Mouse (Mus musculus) midbrain, embryonic 11.5 days (tissue): ENCODE data around the gene Dync1h1. TPM values are rescaled to one million over a fixed set of nuclear protein-coding genes. Genes with fewer than 3 reads are reported as not detected.
A peak's percentile ranks its signal among the peaks of the same experiment; 100 is the strongest.

Source experiments
- ATAC-seq: fragments of 200-750 bp; cut with Nextera tagmentation; 2 replicates; pipeline ENCODE4 v1.8.0; 2017; ENCODE audit warnings: moderate TSS enrichment, moderate library complexity; ENCODE audit not compliant: low FRiP score
- DNase-seq: peaks from one replicate; pipeline ENCODE4 v3.0.0; 2015; ENCODE audit warnings: low spot score; ENCODE audit errors: missing footprints
- H3K27ac ChIP-seq: fragments of 300-500 bp; sonication (generic); 2 replicates; pipeline ENCODE4 v1.5.1; 2014; ENCODE audit warnings: low read depth, low read length
- H3K27me3 ChIP-seq: fragments of 300-500 bp; sonication (generic); 2 replicates; pipeline ENCODE4 v1.6.1; 2014; ENCODE audit warnings: mild to moderate bottlenecking, low read length, moderate library complexity, mixed read lengths; ENCODE audit not compliant: control insufficient read depth, insufficient read depth
- H3K36me3 ChIP-seq: fragments of 300-500 bp; sonication (generic); 2 replicates; pipeline ENCODE4 v1.6.1; 2014; ENCODE audit warnings: mild to moderate bottlenecking, low read length, moderate library complexity, mixed read lengths; ENCODE audit not compliant: control insufficient read depth, insufficient read depth
- H3K4me1 ChIP-seq: fragments of 300-500 bp; sonication (generic); 2 replicates; pipeline ENCODE4 v1.6.1; 2014; ENCODE audit warnings: low read length; ENCODE audit not compliant: control insufficient read depth, insufficient read depth
- H3K4me2 ChIP-seq: fragments of 300-500 bp; sonication (generic); 2 replicates; pipeline ENCODE4 v1.6.1; 2014; ENCODE audit warnings: mild to moderate bottlenecking, moderate library complexity
- H3K4me3 ChIP-seq: fragments of 300-500 bp; sonication (generic); 2 replicates; pipeline ENCODE4 v1.5.1; 2014; ENCODE audit warnings: low read depth, low read length
- H3K9ac ChIP-seq: fragments of 300-500 bp; sonication (generic); 2 replicates; pipeline ENCODE4 v1.6.1; 2014; ENCODE audit warnings: low read length
- H3K9me3 ChIP-seq: fragments of 300-500 bp; sonication (generic); 2 replicates; pipeline ENCODE4 v1.6.1; 2016; ENCODE audit warnings: low read length; ENCODE audit not compliant: control insufficient read depth
- WGBS: fragments of 180-500 bp; shearing (Covaris S2); extraction: QIAGEN DNeasy Blood & Tissue Kit; methylation state at CpG from one replicate; pipeline ENCODE4 v1.1.7; 2014; 5-methylcytosine and 5-hydroxymethylcytosine counted together
- polyA plus RNA-seq: library from polyadenylated mRNA; unstranded; fragments of >200 nt; fragmentation: Nextera tagmentation; extraction: Ambion mirVana; gene quantifications from 2 replicates; pipeline ENCODE4 v1.2.1, GENCODE M21; 2014

Gene Dync1h1
- polyA plus RNA-seq: 74.9 and 83.1 TPM in 2 replicates

DNA sequence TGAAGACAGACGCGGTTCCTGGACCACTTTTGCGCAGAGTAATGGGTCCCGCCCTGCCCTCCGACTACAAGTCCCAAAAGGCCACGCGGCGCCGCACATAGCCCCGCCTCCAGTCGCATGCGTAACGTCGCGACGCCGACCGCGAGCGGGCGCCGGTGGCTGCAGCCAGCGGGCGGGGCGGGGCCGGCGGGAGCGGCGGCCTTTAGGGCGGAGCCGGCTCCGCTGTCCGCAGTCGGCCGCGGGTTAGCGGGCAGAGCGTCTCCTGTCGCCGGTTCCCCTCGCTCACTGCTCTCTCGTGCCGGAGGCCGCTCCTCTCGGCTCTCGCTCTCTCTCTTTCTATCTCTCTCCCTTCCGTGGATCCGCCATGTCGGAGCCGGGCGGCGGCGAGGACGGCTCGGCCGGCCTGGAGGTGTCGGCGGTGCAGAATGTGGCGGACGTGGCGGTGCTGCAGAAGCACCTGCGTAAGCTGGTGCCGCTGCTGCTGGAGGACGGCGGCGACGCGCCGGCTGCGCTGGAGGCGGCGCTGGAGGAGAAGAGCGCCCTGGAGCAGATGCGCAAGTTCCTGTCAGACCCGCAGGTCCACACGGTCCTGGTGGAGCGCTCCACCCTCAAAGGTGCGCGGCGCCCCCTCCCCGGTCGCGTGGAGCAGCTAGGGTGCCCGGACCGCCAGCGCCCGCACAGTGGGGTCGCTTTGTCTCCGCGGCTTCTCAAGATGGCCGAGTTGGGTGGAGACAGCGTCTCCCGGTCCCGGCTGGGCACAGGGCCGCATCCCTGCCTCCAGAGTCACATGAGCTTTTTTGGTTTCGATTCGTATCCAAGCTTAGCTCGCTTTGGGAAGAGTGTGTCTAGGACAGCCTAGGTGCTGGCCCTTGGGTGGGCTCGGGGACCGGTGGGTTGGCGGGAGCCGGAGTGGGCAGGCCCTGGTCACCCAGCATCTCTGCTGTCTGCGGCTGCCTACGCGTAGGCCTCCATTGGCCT lies at the start of gene Dync1h1:
Gene Dync1h1 (plus strand): TSS at position 212 of the 978 bp plus-strand sequence.
- peak within 1 kb of the TSS; percentile 90 for H3K4me2 ChIP-seq
- H3K4me3 ChIP-seq: peak within 1 kb of the TSS; percentile 99
- no peaks in the 10 kb centered on the region for H3K36me3 ChIP-seq
- no peaks in the 10 kb centered on the region for H3K9me3 ChIP-seq
- no peaks in the 10 kb centered on the region for H3K27me3 ChIP-seq
- DNase-seq (peak; percentile 99), ATAC-seq (peak; percentile 94)
- peak within 1 kb of the TSS; percentile 92 for H3K27ac ChIP-seq
- under 1% methylated on average over 104 of the region's 105 CpGs for WGBS
- peaks cover 20% of the 10 kb centered on the region for H3K4me1 ChIP-seq
- H3K9ac ChIP-seq: peak within 1 kb of the TSS; percentile 96

DNA sequence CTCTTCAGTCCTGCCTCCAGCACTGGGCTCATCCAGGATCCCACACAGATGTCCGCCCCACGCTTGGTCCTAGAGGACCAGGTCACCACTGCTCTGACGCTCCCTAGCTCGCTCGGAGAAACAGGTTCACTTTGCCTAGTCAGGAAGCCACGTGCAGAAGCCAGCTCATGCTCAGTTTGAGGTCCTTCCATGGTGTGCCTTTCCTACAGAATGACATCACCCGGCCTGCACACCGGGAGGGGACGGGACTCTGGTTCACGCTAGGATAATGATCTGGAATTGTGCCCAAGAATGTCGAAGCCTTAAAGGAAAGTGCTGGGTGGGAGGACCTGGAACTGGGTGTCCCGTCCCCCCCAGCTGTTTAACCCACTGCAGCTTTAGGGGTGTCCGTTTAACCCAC lies 49.1 kb upstream of the Dync1h1 start:
- peaks cover 19% of the 10 kb centered on the region; the same call in 1 of the 2 replicates for H3K36me3 ChIP-seq
- WGBS: 88% methylated on average over 13 of the region's 13 CpGs

DNA sequence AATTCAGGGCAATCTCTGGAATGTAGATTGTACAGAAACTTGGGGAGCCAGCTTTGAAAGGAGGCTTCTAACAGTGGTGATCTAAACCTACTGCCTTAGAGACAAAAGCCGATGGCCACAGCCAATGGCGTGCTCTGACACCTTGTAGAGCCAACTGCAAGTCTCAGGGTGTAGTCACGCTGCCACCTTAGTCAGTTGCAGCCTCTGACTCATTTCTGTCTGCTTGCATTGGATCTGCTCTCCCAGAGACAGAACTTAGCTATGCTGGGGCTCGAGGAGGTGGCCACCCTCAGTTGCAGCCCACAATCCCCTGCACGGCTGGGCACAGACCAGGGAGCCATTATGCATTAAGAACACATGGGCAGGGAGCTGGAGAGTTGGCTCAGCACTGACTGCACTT lies 47.9 kb upstream of the Dync1h1 start:
- Histone ChIP-seq H3K4me1 (no peaks in the 10 kb centered on the region), H3K27me3 (no peaks in the 10 kb centered on the region), H3K27ac (no peak overlapping the region), H3K9ac (no peak overlapping the region), H3K36me3 (peaks cover 18% of the 10 kb centered on the region; the same call in 1 of the 2 replicates), H3K4me3 (no peak overlapping the region), H3K4me2 (no peak overlapping the region), H3K9me3 (no peaks in the 10 kb centered on the region)
- DNase-seq (no peak), ATAC-seq (no peak)
- 93% methylated on average over 5 of the region's 5 CpGs for WGBS

More for the DNA sequence above, 49.1 kb upstream of the Dync1h1 start:
- no peak for DNase-seq
- no peak overlapping the region for H3K4me2 ChIP-seq
- no peaks in the 10 kb centered on the region for H3K27me3 ChIP-seq
- H3K9me3 ChIP-seq: no peaks in the 10 kb centered on the region
- H3K4me3 ChIP-seq: no peak overlapping the region
- no peak for ATAC-seq
- H3K4me1 ChIP-seq: no peaks in the 10 kb centered on the region
- H3K9ac ChIP-seq: no peak overlapping the region
- no peak overlapping the region for H3K27ac ChIP-seq

DNA sequence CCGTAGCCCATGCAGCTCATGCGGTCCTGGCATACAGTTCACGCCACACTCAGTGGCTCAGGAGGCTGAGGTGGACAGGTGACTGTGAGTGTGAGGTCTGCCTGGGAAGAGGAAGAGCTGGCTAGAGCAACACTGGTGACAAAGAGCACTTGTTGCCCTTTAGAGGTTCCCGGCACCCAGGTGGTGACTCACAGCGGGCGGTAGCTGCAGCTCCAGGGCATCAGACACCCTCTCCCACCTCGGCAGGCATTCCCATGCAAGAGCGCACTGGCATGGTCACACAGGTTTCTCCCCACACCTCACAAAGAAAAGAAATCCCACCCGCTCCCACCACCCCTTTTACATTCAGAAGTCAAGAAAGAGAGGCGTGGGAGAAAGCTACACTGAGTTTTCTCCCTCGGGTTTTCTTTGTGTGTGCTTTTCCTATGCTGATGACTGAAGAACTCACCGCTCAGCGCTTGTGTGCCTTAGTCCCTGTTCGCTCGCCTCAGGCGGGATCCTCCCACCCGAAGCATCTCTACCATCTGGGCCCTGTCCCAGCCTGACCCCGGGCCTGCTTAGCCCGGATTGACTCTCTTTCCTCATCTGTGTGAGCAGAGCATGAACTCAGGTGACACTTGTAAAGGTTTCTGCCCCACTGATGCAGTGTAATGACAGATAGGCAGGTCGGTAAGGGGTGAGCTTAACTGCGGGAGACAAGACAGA lies 45.6 kb upstream of the Dync1h1 start:
- Histone ChIP-seq H3K9ac (no peak overlapping the region), H3K27ac (no peak overlapping the region), H3K9me3 (no peaks in the 10 kb centered on the region), H3K4me1 (no peaks in the 10 kb centered on the region), H3K36me3 (peaks cover 18% of the 10 kb centered on the region; the same call in 1 of the 2 replicates), H3K4me2 (no peak overlapping the region), H3K27me3 (no peaks in the 10 kb centered on the region), H3K4me3 (no peak overlapping the region)
- ATAC-seq: no peak
- whole genome bisulfite sequencing: 91% methylated on average over 21 of the region's 21 CpGs
- no peak for DNase-seq

DNA sequence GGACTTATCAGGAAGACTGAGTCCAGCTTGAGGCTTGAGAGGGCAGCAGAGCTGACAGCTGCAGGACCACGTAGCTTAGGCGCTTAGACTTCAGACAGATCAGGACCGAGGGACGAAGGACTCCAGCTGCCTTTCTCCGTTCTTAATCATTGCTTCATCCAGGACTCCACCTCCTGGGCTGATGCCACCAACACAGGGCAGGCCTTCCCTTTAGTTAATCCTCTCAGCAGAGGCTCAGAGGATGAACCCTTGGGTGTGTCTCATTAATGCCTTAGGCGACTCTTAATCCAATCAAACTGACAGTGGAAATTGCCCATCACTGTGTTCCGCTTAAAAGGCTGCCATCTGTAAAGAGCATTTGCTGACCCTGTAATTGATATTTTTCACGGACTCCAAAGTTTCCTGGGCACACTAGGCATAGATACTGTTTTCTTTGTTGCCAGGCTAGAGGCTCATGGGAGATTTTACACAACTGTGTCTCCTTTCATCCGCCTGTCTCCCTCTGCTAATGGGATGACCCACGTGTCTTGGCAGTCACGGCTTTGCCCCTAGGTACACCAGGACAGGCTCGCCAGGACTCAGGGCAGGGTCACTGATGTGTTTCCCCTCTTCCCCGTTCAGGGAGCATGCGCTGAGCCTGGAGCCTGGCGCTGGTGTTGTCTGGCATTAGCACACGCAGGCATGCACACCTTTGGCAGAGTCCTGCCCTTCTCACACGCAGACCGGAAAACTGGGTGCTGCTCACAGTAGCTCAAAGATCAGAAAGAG lies 44.2 kb upstream of the Dync1h1 start:
- H3K27me3 ChIP-seq: no peaks in the 10 kb centered on the region
- no peak overlapping the region for H3K4me3 ChIP-seq
- no peak overlapping the region for H3K9ac ChIP-seq
- H3K4me2 ChIP-seq: no peak overlapping the region
- H3K36me3 ChIP-seq: peaks cover 18% of the 10 kb centered on the region; the same call in 1 of the 2 replicates
- DNase-seq (no peak), ATAC-seq (no peak)
- H3K27ac ChIP-seq: no peak overlapping the region
- 65% methylated on average over 18 of the region's 18 CpGs for WGBS
- no peaks in the 10 kb centered on the region for H3K4me1 ChIP-seq
- no peaks in the 10 kb centered on the region for H3K9me3 ChIP-seq

DNA sequence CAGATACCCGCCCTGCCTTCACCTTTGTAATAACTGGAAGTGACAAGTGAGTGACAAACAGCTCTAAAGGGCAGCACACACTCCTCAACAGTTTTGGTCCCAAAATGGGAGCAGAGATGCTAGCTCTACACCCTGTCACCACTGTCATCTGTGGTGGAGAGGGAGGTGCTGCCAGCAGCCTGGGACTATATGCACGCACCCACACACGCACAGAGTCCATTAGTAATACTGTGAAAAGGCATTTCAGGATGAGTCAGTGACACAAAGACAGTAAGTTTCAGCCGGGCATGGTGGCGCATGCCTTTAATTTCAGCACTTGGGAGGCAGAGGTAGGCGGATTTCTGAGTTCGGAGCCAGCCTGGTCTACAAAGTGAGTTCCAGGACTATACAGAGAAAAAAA lies 43.1 kb upstream of the Dync1h1 start:
- Histone ChIP-seq H3K27ac (no peak overlapping the region), H3K4me3 (no peak overlapping the region), H3K9ac (no peak overlapping the region), H3K9me3 (no peaks in the 10 kb centered on the region), H3K4me1 (no peaks in the 10 kb centered on the region; the same call in 1 of the 2 replicates), H3K4me2 (no peak overlapping the region), H3K27me3 (no peaks in the 10 kb centered on the region), H3K36me3 (peaks cover 17% of the 10 kb centered on the region; the same call in 1 of the 2 replicates)
- DNase-seq (no peak), ATAC-seq (no peak)
- 96% methylated on average over 7 of the region's 7 CpGs for WGBS

DNA sequence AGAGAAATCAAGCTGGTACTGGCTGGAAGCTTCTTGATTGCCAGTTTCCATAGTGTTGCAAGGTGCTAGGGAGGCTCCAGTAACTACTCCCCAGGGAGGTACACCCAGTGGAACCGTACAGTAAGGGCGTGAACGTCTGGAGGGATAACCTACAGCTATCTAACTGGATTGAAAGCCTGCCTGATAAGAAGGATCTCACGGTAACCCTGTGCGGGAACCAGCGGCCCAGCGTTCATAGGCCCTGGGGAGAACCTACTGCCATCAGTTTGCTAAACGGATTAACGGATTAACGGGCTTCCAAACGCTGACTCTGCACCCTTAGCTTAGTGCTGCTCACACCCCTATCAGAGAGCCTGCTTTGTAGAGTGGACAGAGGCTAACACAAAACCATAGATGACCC lies 37.9 kb upstream of the Dync1h1 start:
- no peak overlapping the region for H3K27ac ChIP-seq
- no peak overlapping the region for H3K9ac ChIP-seq
- no peaks in the 10 kb centered on the region for H3K9me3 ChIP-seq
- no peak for DNase-seq
- peaks cover 8% of the 10 kb centered on the region; the same call in 1 of the 2 replicates for H3K36me3 ChIP-seq
- 55% methylated on average over 11 of the region's 11 CpGs for WGBS
- H3K27me3 ChIP-seq: no peaks in the 10 kb centered on the region
- ATAC-seq: no peak
- no peaks in the 10 kb centered on the region; the same call in 1 of the 2 replicates for H3K4me1 ChIP-seq
- H3K4me2 ChIP-seq: no peak overlapping the region
- no peak overlapping the region for H3K4me3 ChIP-seq

DNA sequence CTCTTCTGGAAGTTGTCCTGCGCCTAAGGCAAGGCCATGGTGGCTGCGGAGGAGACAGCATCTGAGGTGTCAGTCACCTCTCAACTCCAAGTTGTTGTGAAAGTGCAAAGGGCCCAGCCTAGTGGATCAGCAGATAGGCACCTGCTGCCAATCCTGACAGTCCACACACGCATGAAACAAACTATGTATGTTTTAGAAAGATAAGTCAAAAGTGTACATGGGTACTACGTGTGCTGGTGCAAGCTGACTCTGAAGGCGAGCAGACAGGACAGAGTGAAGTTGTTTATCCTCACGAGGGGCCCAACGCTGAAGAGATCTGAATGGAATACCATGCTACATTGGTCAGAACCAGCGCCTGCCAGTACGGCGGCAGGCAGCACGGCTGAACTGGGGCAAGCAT lies 36.4 kb upstream of the Dync1h1 start:
- Histone ChIP-seq H3K27ac (no peak overlapping the region), H3K4me3 (no peak overlapping the region), H3K36me3 (peaks cover 13% of the 10 kb centered on the region; the same call in 1 of the 2 replicates), H3K27me3 (no peaks in the 10 kb centered on the region), H3K4me1 (no peaks in the 10 kb centered on the region; the same call in 1 of the 2 replicates), H3K9ac (no peak overlapping the region), H3K4me2 (no peak overlapping the region), H3K9me3 (no peaks in the 10 kb centered on the region)
- 92% methylated on average over 11 of the region's 11 CpGs for WGBS
- DNase-seq (no peak), ATAC-seq (no peak)
